In the genomic region with DNA sequence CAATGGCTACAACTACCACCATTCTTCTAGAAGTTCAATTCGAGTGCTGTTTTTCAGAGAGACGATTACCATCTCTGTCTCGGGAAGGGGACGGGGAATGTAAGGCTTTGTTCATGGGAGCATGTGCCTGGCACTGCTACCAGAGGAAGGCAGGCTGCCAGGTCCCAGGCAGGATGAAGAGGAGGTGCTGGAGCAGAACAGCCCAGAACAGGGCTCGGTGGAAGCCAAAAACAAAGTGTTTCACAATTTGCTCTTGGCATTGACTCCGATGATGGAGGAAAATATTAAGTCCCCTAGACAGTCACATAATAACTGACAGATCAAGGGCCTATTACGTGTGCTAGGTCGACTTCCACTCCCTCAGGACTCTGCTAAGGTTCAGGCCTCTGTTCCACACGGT, we compare ENCODE assay signal across 10 mouse cellular contexts. TPM values are rescaled to one million over a fixed set of nuclear protein-coding genes. Genes with fewer than 3 reads are reported as not detected.
DNase-seq lines count a peak whose midpoint lies in the region; ATAC-seq and TF ChIP-seq lines count a peak whose summit lies in the region.
"Had no signal": no experiment of that assay in that cellular context is flagged by ENCODE, and none has a peak within 500 bp of the region (broad histone marks: within the 10 kb centered on the region; RNA-seq: fewer than 3 reads in every experiment).

No protein-coding gene starts in this region.

- intact Hi-C loops in gastrocnemius, adult 2 months (cut with DNase I): no loop called here

- no peak overlapping the region for H3K9ac ChIP-seq in hindbrain, embryonic 15.5 days
- H3K9ac ChIP-seq in hindbrain, embryonic 14.5 days: no peak overlapping the region
- H3K9ac ChIP-seq in hindbrain, embryonic 13.5 days: no peak overlapping the region
- H3K9ac ChIP-seq: embryonic facial prominence, embryonic 12.5 days; liver, embryonic 13.5 days had no signal

- no peak for DNase-seq in hindbrain, embryonic 14.5 days (ENCODE audit: low spot score)
- DNase-seq in brain, adult 2 months (ENCODE audit: low read depth, low spot score): peak; percentile 94
- peak; percentile 73 for DNase-seq in gastrocnemius, adult 2 months
- DNase-seq in layer of hippocampus, adult 8-10 months (ENCODE audit: low spot score in 2 of 2): peak; percentile 67 to 69
- DNase-seq in right cerebral cortex, postnatal 4 days: peak; percentile 33
- no peak for DNase-seq in yolk sac, embryonic 10.5 days (ENCODE audit: low spot score)
- DNase-seq: liver, embryonic 13.5 days had no signal

- H3K9me3 ChIP-seq in hindbrain, embryonic 15.5 days: no peaks in the 10 kb centered on the region
- H3K9me3 ChIP-seq in hindbrain, embryonic 14.5 days (ENCODE audit: control insufficient read depth, low read length): no peaks in the 10 kb centered on the region
- H3K9me3 ChIP-seq in hindbrain, embryonic 13.5 days: no peaks in the 10 kb centered on the region
- H3K9me3 ChIP-seq: embryonic facial prominence, embryonic 12.5 days; liver, embryonic 13.5 days had no signal

- H3K27ac ChIP-seq in hindbrain, embryonic 15.5 days (replicated peaks): no peak overlapping the region
- H3K27ac ChIP-seq in hindbrain, embryonic 14.5 days: no peak overlapping the region
- H3K27ac ChIP-seq in gastrocnemius, adult 2 months: peak overlapping the region; percentile 84
- H3K27ac ChIP-seq in hindbrain, embryonic 13.5 days: no peak overlapping the region
- H3K27ac ChIP-seq: embryonic facial prominence, embryonic 12.5 days; liver, embryonic 13.5 days had no signal

- no peaks in the 10 kb centered on the region for H3K27me3 ChIP-seq in hindbrain, embryonic 15.5 days
- no peaks in the 10 kb centered on the region for H3K27me3 ChIP-seq in hindbrain, embryonic 14.5 days (ENCODE audit: control insufficient read depth, insufficient read depth, low read length)
- H3K27me3 ChIP-seq in hindbrain, embryonic 13.5 days: no peaks in the 10 kb centered on the region
- H3K27me3 ChIP-seq: embryonic facial prominence, embryonic 12.5 days; liver, embryonic 13.5 days had no signal

- no peaks in the 10 kb centered on the region for H3K4me1 ChIP-seq in hindbrain, embryonic 15.5 days (replicated peaks)
- H3K4me1 ChIP-seq in hindbrain, embryonic 14.5 days (replicated peaks; ENCODE audit: control insufficient read depth, insufficient read depth, low read length): no peaks in the 10 kb centered on the region
- H3K4me1 ChIP-seq in hindbrain, embryonic 13.5 days (replicated peaks): no peaks in the 10 kb centered on the region
- H3K4me1 ChIP-seq: embryonic facial prominence, embryonic 12.5 days; liver, embryonic 13.5 days had no signal

- no peak for TF ChIP-seq CTCF in gastrocnemius, adult 2 months (IDR thresholded peaks at IDR 0.05)

- no peaks in the 10 kb centered on the region for H3K36me3 ChIP-seq in hindbrain, embryonic 15.5 days
- H3K36me3 ChIP-seq in hindbrain, embryonic 14.5 days (replicated peaks; ENCODE audit: control insufficient read depth, insufficient read depth): no peaks in the 10 kb centered on the region
- peaks cover 11% of the 10 kb centered on the region for H3K36me3 ChIP-seq in hindbrain, embryonic 13.5 days
- H3K36me3 ChIP-seq: liver, embryonic 13.5 days had no signal

- no peak overlapping the region for H3K4me2 ChIP-seq in hindbrain, embryonic 15.5 days
- no peak overlapping the region for H3K4me2 ChIP-seq in hindbrain, embryonic 14.5 days (replicated peaks)
- no peak overlapping the region for H3K4me2 ChIP-seq in hindbrain, embryonic 13.5 days
- H3K4me2 ChIP-seq: embryonic facial prominence, embryonic 12.5 days; liver, embryonic 13.5 days had no signal

- H3K4me3 ChIP-seq in hindbrain, embryonic 15.5 days: no peak overlapping the region
- H3K4me3 ChIP-seq in hindbrain, embryonic 14.5 days (replicated peaks; ENCODE audit: low read length): no peak overlapping the region
- H3K4me3 ChIP-seq in gastrocnemius, adult 2 months: peak overlapping the region; percentile 23
- H3K4me3 ChIP-seq in hindbrain, embryonic 13.5 days: no peak overlapping the region
- H3K4me3 ChIP-seq: embryonic facial prominence, embryonic 12.5 days; liver, embryonic 13.5 days had no signal

- WGBS in hindbrain, embryonic 15.5 days: 72% methylated on average over 9 of the region's 9 CpGs
- WGBS in hindbrain, embryonic 14.5 days: 82% methylated on average over 9 of the region's 9 CpGs
- WGBS in hindbrain, embryonic 13.5 days: 76% methylated on average over 9 of the region's 9 CpGs

- peak; percentile 59; the same call in 1 of the 2 replicates for ATAC-seq in hindbrain, embryonic 15.5 days (ENCODE audit: low FRiP score, low read depth)
- no peak for ATAC-seq in hindbrain, embryonic 14.5 days (ENCODE audit: low FRiP score)
- ATAC-seq in hindbrain, embryonic 13.5 days (ENCODE audit: low FRiP score): no peak

RNA-seq across cellular contexts. Expression of a gene that starts 24.9 kb away (rescaled TPM):
- 0.75 and 0.84 TPM in 2 replicates for polyA plus RNA-seq in hindbrain, embryonic 15.5 days (2015; fragmentation: Nextera tagmentation; extraction: Ambion mirVana)
- polyA plus RNA-seq in hindbrain, embryonic 14.5 days (2014; fragmentation: Nextera tagmentation; extraction: Ambion mirVana): 0.29 and 0.57 TPM in 2 replicates
- total RNA-seq in gastrocnemius, adult 2 months (2021): 1 to 10 TPM; 1.3 to 1.9 TPM
- total RNA-seq in layer of hippocampus, adult 8-10 months (2022): 1 to 10 TPM; 2.5 to 4.9 (median 3.9) TPM
- polyA plus RNA-seq in hindbrain, embryonic 13.5 days (2015; fragmentation: Nextera tagmentation; extraction: Ambion mirVana): 0.53 and 0.63 TPM in 2 replicates

Comparison
In these comparisons a context has a peak if more than half of its experiments do, and no peak if none do; other contexts are left out.
1. DNase-seq: peak in brain, adult 2 months (single experiment), gastrocnemius, adult 2 months (single experiment), layer of hippocampus, adult 8-10 months (2 of 2) and right cerebral cortex, postnatal 4 days (single experiment); none in hindbrain, embryonic 14.5 days (single experiment) and yolk sac, embryonic 10.5 days (single experiment).